Mouse (Mus musculus): Measurements from ENCODE around the gene Lrrc28. TPM values are rescaled to one million over a fixed set of nuclear protein-coding genes. Genes with fewer than 3 reads are reported as not detected.
A peak's percentile ranks its signal among the peaks of the same experiment; 100 is the strongest.

Lrrc28 gene
- polyA plus RNA-seq, 1 experiment from 2014 or later = 18.4 TPM

GRCm38 (mm10) chr7:67616890-67617289 lies 28.2 kb downstream of the Lrrc28 start:
- H3K4me1 ChIP-seq (ENCODE audit: control insufficient read depth, insufficient read depth, low read length) = peaks cover 21% of the 10 kb centered on the region
- no peaks in the 10 kb centered on the region for H3K27me3 ChIP-seq (ENCODE audit: control insufficient read depth, insufficient read depth, low read length)
- WGBS = 21% methylated on average over 4 of the region's 4 CpGs
- no peaks in the 10 kb centered on the region for H3K36me3 ChIP-seq (ENCODE audit: control insufficient read depth, insufficient read depth, low read length)
- no peak overlapping the region for H3K4me2 ChIP-seq (replicated peaks; ENCODE audit: low read depth, low read length)
- H3K4me3 ChIP-seq (ENCODE audit: low read length) = no peak overlapping the region
- peak overlapping the region; percentile 62; the same call in 1 of the 2 replicates for H3K27ac ChIP-seq (ENCODE audit: low read depth, low read length)
- ATAC-seq (ENCODE audit: low FRiP score, low TSS enrichment) = no peak
- no peak overlapping the region for H3K9ac ChIP-seq (ENCODE audit: low read depth, low read length)
- H3K9me3 ChIP-seq (ENCODE audit: control insufficient read depth, low read length) = no peaks in the 10 kb centered on the region

DNA sequence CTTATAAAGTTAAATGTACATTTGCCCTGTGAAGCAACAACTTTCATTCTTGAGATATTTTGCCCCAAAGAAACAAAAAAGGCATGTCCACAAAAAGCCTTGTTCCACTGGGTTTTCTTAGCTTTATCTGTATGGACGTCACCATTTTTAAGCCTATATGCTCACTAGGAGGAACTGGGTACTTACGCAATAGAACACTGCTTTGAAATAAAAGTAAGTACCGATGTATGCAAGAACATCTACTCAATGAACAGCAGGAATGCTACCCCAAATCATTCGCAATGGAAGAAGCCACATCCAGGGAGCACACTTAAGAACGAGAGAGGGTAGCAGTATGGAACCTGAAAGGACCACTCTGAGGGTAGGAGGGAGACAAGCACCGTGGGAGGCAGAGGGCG lies 30.6 kb downstream of the Lrrc28 start:
- Histone ChIP-seq H3K9ac (ENCODE audit: low read depth, low read length) (no peak overlapping the region), H3K27ac (ENCODE audit: low read depth, low read length) (no peak overlapping the region), H3K27me3 (ENCODE audit: control insufficient read depth, insufficient read depth, low read length) (no peaks in the 10 kb centered on the region), H3K4me2 (replicated peaks; ENCODE audit: low read depth, low read length) (no peak overlapping the region), H3K4me3 (ENCODE audit: low read length) (no peak overlapping the region), H3K36me3 (ENCODE audit: control insufficient read depth, insufficient read depth, low read length) (no peaks in the 10 kb centered on the region), H3K4me1 (ENCODE audit: control insufficient read depth, insufficient read depth, low read length) (peaks cover 21% of the 10 kb centered on the region), H3K9me3 (ENCODE audit: control insufficient read depth, low read length) (no peaks in the 10 kb centered on the region)
- 89% methylated on average over 7 of the region's 7 CpGs for WGBS
- no peak for ATAC-seq (ENCODE audit: low FRiP score, low TSS enrichment)

GRCm38 (mm10) chr7:67613795-67614463 lies 31.1 kb downstream of the Lrrc28 start:
- ATAC-seq (ENCODE audit: low FRiP score, low TSS enrichment) = peak; percentile 60; the same call in 1 of the 2 replicates
- H3K9ac ChIP-seq (ENCODE audit: low read depth, low read length) = no peak overlapping the region
- H3K9me3 ChIP-seq (ENCODE audit: control insufficient read depth, low read length) = no peaks in the 10 kb centered on the region
- H3K4me3 ChIP-seq (ENCODE audit: low read length) = no peak overlapping the region
- peaks cover 22% of the 10 kb centered on the region for H3K4me1 ChIP-seq (ENCODE audit: control insufficient read depth, insufficient read depth, low read length)
- no peak overlapping the region for H3K27ac ChIP-seq (ENCODE audit: low read depth, low read length)
- H3K36me3 ChIP-seq (ENCODE audit: control insufficient read depth, insufficient read depth, low read length) = no peaks in the 10 kb centered on the region
- WGBS = 67% methylated on average over 10 of the region's 10 CpGs
- H3K27me3 ChIP-seq (ENCODE audit: control insufficient read depth, insufficient read depth, low read length) = no peaks in the 10 kb centered on the region
- no peak overlapping the region for H3K4me2 ChIP-seq (replicated peaks; ENCODE audit: low read depth, low read length)

DNA sequence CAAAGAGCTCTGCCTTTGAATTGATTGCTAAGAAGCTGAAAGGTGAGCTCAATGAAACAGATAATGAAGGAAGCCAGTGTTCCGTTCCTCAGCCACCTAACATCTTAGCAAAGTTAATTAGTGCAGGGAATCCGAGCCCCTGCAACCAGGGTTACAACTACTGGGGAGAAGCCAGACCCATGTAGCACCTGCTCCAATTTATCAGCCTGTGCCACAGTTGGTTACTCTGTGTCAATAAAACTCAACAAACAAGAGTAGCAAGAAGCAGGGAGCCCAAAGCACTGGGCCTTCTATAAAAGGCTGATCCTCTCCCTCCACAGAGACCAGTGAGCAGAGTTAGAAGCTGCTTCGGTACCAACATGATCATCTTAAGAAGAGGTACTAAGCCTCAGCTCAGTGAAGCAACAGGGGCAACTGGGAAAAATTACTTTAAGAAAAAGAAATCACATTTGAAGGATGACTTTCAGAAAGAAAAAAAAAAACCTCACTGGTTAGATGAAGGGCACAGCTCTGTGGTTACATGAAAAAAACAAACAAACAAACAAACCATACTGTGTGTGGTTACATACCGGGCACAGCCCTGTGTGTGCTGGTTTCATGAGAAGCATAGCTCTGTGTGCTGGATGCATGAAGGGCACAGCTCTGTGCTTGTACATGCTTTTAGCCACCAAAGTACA lies 36.6 kb downstream of the Lrrc28 start:
- ATAC-seq (ENCODE audit: low FRiP score, low TSS enrichment) = peak; percentile 85; the same call in 1 of the 2 replicates
- Histone ChIP-seq H3K36me3 (ENCODE audit: control insufficient read depth, insufficient read depth, low read length) (no peaks in the 10 kb centered on the region), H3K27ac (ENCODE audit: low read depth, low read length) (peak overlapping the region; percentile 44; the same call in 1 of the 2 replicates), H3K4me3 (ENCODE audit: low read length) (no peak overlapping the region), H3K4me2 (replicated peaks; ENCODE audit: low read depth, low read length) (no peak overlapping the region), H3K4me1 (ENCODE audit: control insufficient read depth, insufficient read depth, low read length) (peaks cover 18% of the 10 kb centered on the region; the same call in 1 of the 2 replicates), H3K27me3 (ENCODE audit: control insufficient read depth, insufficient read depth, low read length) (no peaks in the 10 kb centered on the region), H3K9ac (ENCODE audit: low read depth, low read length) (no peak overlapping the region), H3K9me3 (ENCODE audit: control insufficient read depth, low read length) (no peaks in the 10 kb centered on the region)
- WGBS = 30% methylated on average over 4 of the region's 4 CpGs

DNA sequence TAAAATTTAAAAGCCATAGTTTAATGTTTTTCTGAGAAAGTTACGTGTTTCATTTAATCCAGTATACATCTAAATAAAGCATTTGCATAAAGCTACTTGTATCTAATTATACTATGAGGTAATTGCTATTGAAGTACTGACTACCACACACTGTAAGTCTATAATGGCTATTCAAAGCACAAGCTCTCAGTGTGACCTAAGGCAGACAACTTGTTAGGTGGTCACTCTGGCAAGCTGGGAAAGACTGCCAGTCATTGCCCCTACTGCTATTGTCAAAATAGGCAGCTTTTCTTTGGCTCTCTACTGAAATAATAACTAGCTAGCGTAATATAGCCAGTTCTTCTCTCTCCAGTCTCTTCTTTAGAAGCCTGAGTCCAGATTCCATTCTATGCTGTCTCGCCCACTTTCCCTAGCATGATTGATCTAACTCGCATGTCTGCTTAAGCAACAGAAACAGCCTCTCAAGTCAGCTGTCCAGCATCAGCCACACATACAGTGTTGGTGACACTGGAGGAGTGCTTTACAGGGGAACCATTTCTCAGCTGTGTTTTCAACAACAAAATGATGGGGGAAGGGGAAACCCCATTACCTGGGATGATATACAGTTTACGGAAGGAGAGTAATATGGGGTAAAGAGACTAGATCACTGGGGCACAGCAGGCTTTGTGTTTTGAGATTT lies 37.3 kb downstream of the Lrrc28 start:
- WGBS = 43% methylated on average over 5 of the region's 5 CpGs
- Histone ChIP-seq H3K9me3 (ENCODE audit: control insufficient read depth, low read length) (no peaks in the 10 kb centered on the region), H3K27ac (ENCODE audit: low read depth, low read length) (peak overlapping the region; percentile 44; the same call in 1 of the 2 replicates), H3K4me3 (ENCODE audit: low read length) (no peak overlapping the region), H3K4me1 (ENCODE audit: control insufficient read depth, insufficient read depth, low read length) (peaks cover 18% of the 10 kb centered on the region; the same call in 1 of the 2 replicates), H3K9ac (ENCODE audit: low read depth, low read length) (no peak overlapping the region), H3K27me3 (ENCODE audit: control insufficient read depth, insufficient read depth, low read length) (no peaks in the 10 kb centered on the region), H3K36me3 (ENCODE audit: control insufficient read depth, insufficient read depth, low read length) (no peaks in the 10 kb centered on the region), H3K4me2 (replicated peaks; ENCODE audit: low read depth, low read length) (no peak overlapping the region)
- ATAC-seq (ENCODE audit: low FRiP score, low TSS enrichment) = peak; percentile 78

DNA sequence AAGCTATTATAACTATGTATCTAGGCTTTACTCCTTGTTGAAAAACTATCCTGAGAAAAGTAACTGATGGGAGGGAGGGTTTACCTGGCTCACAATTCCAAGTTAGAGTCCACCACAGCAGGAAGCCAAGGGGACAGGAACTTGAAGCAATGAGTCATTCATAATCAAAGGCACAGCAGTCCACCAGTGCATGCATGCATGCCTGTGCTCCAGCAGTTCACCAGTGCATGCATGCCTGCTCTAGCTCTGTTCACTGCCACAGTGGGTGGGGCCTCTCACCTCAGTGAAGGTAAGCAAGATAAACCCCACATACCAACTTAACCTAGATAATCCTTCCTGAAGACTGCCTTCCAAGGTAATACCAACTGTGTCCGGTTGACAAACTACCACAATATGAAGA lies 38.8 kb downstream of the Lrrc28 start:
- Histone ChIP-seq H3K36me3 (ENCODE audit: control insufficient read depth, insufficient read depth, low read length) (no peaks in the 10 kb centered on the region), H3K4me1 (ENCODE audit: control insufficient read depth, insufficient read depth, low read length) (peaks cover 18% of the 10 kb centered on the region; the same call in 1 of the 2 replicates), H3K27ac (ENCODE audit: low read depth, low read length) (no peak overlapping the region), H3K4me3 (ENCODE audit: low read length) (no peak overlapping the region), H3K27me3 (ENCODE audit: control insufficient read depth, insufficient read depth, low read length) (no peaks in the 10 kb centered on the region), H3K4me2 (replicated peaks; ENCODE audit: low read depth, low read length) (no peak overlapping the region), H3K9me3 (ENCODE audit: control insufficient read depth, low read length) (no peaks in the 10 kb centered on the region), H3K9ac (ENCODE audit: low read depth, low read length) (no peak overlapping the region)
- 0 out of 2 replicates have a peak, but pooled peaks have one; percentile 53 for ATAC-seq (ENCODE audit: low FRiP score, low TSS enrichment)
- whole genome bisulfite sequencing = 67% methylated on average over 1 of the region's 1 CpGs

GRCm38 (mm10) chr7:67605114-67605513 lies 40.0 kb downstream of the Lrrc28 start:
- H3K9me3 ChIP-seq (ENCODE audit: control insufficient read depth, low read length) = no peaks in the 10 kb centered on the region
- H3K27ac ChIP-seq (ENCODE audit: low read depth, low read length) = no peak overlapping the region
- no peak overlapping the region for H3K4me3 ChIP-seq (ENCODE audit: low read length)
- H3K9ac ChIP-seq (ENCODE audit: low read depth, low read length) = no peak overlapping the region
- 39% methylated on average over 6 of the region's 6 CpGs for WGBS
- no peaks in the 10 kb centered on the region for H3K36me3 ChIP-seq (ENCODE audit: control insufficient read depth, insufficient read depth, low read length)
- H3K27me3 ChIP-seq (ENCODE audit: control insufficient read depth, insufficient read depth, low read length) = no peaks in the 10 kb centered on the region
- peaks cover 18% of the 10 kb centered on the region; the same call in 1 of the 2 replicates for H3K4me1 ChIP-seq (ENCODE audit: control insufficient read depth, insufficient read depth, low read length)
- no peak overlapping the region for H3K4me2 ChIP-seq (replicated peaks; ENCODE audit: low read depth, low read length)
- no peak for ATAC-seq (ENCODE audit: low FRiP score, low TSS enrichment)

- H3K4me2 ChIP-seq (replicated peaks; ENCODE audit: low read depth, low read length) = no peak overlapping the region
- no peaks in the 10 kb centered on the region for H3K9me3 ChIP-seq (ENCODE audit: control insufficient read depth, low read length)
- no peaks in the 10 kb centered on the region for H3K27me3 ChIP-seq (ENCODE audit: control insufficient read depth, insufficient read depth, low read length)
- 76% methylated on average over 3 of the region's 3 CpGs for WGBS
- H3K27ac ChIP-seq (ENCODE audit: low read depth, low read length) = no peak overlapping the region
- H3K4me1 ChIP-seq (ENCODE audit: control insufficient read depth, insufficient read depth, low read length) = no peaks in the 10 kb centered on the region
- H3K9ac ChIP-seq (ENCODE audit: low read depth, low read length) = no peak overlapping the region
- ATAC-seq (ENCODE audit: low FRiP score, low TSS enrichment) = no peak
- H3K36me3 ChIP-seq (ENCODE audit: control insufficient read depth, insufficient read depth, low read length) = no peaks in the 10 kb centered on the region
- no peak overlapping the region for H3K4me3 ChIP-seq (ENCODE audit: low read length)
These were observed 47.0 kb downstream of the Lrrc28 start for GRCm38 (mm10) chr7:67598050-67598449.

GRCm38 (mm10) chr7:67596961-67597360 lies 48.1 kb downstream of the Lrrc28 start:
- Histone ChIP-seq H3K9ac (ENCODE audit: low read depth, low read length) (no peak overlapping the region), H3K36me3 (ENCODE audit: control insufficient read depth, insufficient read depth, low read length) (no peaks in the 10 kb centered on the region), H3K27me3 (ENCODE audit: control insufficient read depth, insufficient read depth, low read length) (no peaks in the 10 kb centered on the region), H3K4me3 (ENCODE audit: low read length) (no peak overlapping the region), H3K9me3 (ENCODE audit: control insufficient read depth, low read length) (no peaks in the 10 kb centered on the region), H3K27ac (ENCODE audit: low read depth, low read length) (no peak overlapping the region), H3K4me2 (replicated peaks; ENCODE audit: low read depth, low read length) (no peak overlapping the region), H3K4me1 (ENCODE audit: control insufficient read depth, insufficient read depth, low read length) (no peaks in the 10 kb centered on the region)
- WGBS = 77% methylated on average over 1 of the region's 1 CpGs
- ATAC-seq (ENCODE audit: low FRiP score, low TSS enrichment) = no peak
